Mouse (Mus musculus) C2C12 (cell line): ENCODE data around the gene Dram1.

Experiments
- CEBPB ChIP-seq: IDR thresholded peaks from one replicate; pipeline ENCODE4 v1.6.1; 2011; ENCODE audit warnings: low read depth, mild to moderate bottlenecking, control low read depth, moderate library complexity
- CTCF ChIP-seq: IDR thresholded peaks from one replicate; pipeline ENCODE4 v1.5.1; 2011; ENCODE audit not compliant: control insufficient read depth, insufficient read depth, insufficient read length
- MAX ChIP-seq: IDR thresholded peaks from one replicate; pipeline ENCODE4 v1.6.1; 2011; ENCODE audit warnings: mild to moderate bottlenecking, control low read depth
- USF1 ChIP-seq: IDR thresholded peaks from one replicate; pipeline ENCODE4 v1.6.1; 2011; ENCODE audit warnings: low read depth, mild to moderate bottlenecking, control low read depth, moderate library complexity

- TF ChIP-seq CTCF (no peak), MAX (no peak), USF1 (no peak), CEBPB (no peak)
Measured at GRCm38 (mm10) chr10:88383479-88383878, 4.6 kb upstream of the Dram1 start.
